Mouse (Mus musculus) heart, adult 8-10 months (tissue): ENCODE measurements at regions not wholly inside any gene's neighbourhood (a gene's known extent, or its start where the extent isn't known, plus 50 kb on each side); places are given as distances from the start of the nearest gene placed in this dataset.
A peak's percentile ranks its signal among the peaks of the same experiment; 100 is the strongest.

Experiments
- DNase-seq: peaks from one replicate; pipeline ENCODE4 v3.0.0; 2022; ENCODE audit warnings: low spot score

GRCm38 (mm10) chr9:46938628-46939027 lies 59.9 kb upstream of the Gm4791 start:
- no peak for DNase-seq

DNA sequence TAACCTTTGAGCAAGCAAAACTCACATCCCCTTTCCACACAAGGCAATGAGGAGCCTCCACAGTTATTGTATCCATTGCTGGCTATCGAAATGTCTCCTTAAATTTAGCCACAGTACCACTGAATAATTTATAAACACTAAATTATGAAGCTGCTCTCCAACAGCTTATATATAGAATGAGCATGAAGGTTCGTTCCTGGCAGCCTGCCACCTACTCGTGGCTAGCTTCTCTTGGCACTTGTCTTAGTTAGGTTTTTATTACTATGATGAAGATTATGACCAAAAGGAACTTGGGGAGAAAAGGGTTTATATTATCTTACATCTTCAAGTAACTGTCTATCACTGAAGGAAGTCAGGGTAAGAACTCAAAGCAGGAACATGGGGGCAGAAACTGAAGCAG lies 72.9 kb upstream of the Gm4791 start:
- no peak for DNase-seq

- DNase-seq: no peak
Measured at GRCm38 (mm10) chr9:46920081-46920480, 78.5 kb upstream of the Gm4791 start.

GRCm38 (mm10) chr9:46913238-46913637 lies 85.3 kb upstream of the Gm4791 start:
- DNase-seq: no peak

GRCm38 (mm10) chr9:46909412-46910013 lies 89.0 kb upstream of the Gm4791 start:
- no peak for DNase-seq

DNA sequence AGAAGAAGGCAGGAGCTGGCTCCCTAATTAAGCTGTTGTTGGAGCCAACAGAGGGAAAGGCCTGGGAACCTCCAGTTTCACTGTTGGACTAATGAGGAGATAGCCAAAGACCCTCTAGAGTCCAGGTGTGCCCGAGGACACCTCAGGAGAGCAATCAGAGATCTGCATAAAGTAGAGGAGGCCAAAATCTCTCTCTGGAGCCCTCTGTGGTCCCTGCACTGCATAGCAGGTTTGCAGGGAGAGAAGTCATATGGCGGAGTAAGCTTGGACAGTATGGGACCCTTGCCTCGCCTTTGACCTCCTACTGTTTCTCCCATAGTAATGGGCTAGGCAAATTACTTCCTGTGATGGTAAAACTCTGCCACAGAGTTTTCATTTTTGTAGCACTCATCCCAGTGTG lies 93.5 kb upstream of the Gm4791 start:
- no peak for DNase-seq

DNA sequence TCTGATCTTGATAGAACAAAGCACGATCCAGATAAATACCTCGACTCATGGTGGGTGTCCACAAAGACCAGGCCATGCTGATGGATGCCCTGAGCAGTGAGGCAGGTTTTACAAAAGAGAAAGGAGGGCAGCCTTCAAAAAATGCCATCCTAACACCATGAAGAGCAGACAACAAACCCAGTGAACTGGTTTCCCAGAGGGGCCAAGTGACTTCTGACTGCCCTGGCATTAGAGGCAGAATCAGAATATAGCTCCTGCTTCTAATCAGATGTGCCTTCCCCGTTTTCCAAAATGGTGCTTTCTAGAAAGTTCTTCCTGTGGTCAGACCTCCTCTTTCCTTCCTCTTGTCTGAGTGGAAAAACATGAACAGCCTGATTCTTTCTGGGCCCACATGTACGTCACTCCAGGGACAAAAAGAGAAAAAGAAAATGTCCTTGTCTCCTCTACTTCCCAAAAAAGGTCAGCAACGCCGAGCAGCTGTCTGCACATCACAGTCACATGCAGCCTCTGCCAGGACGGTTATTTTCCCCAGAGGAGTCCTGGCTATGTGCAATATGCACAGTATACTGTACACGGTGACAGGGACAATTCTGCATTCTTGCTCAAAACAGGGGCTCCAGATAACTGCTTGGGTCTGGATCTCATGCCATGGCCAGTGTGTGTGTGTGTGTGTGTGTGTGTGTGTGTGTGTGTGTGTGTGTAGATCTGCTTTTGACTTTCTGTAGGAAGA lies 94.9 kb upstream of the Gm4791 start:
- DNase-seq: peak; percentile 48

- no peak for DNase-seq
Measured at GRCm38 (mm10) chr9:46899283-46899682, 99.3 kb upstream of the Gm4791 start.

GRCm38 (mm10) chr9:46898120-46898519 lies 100.4 kb upstream of the Gm4791 start:
- no peak for DNase-seq

GRCm38 (mm10) chr9:46891829-46892228 lies 106.7 kb upstream of the Gm4791 start:
- DNase-seq: no peak

DNA sequence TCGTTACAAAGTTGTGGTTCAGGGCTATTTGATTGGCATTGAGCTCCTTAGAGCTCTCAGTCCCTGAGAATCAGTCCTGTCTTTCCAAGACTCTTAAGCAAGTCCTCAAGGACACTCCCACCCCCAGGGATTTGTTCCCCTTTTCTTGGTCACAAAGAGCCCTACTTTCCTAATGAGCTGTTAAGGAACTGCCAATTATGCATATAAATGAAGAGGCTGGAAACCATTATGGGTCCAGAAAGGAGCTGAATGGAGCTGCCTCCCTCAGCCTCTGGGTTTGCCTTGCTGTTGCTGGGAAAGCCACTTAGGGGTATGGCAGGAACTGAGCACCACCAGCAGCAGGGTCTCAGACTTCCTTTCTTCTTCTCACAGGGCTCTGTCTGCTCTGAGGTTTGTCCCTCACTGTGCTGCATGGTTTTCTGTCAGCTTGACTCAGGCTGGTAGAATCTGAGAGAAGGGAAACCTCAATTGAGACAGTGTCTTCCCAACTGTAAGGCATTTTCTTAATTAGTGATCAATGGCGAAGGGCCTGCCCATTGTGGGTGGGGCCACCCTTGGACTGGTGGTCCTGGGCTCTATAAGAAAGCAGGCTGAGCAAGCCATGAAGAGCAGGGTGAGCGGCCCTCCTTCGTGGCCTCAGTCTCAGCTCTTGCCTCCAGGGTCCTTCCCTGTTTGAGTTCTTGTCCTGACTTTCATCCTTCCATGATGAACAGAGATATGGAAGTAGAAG lies 108.4 kb upstream of the Gm4791 start:
- DNase-seq: no peak

DNA sequence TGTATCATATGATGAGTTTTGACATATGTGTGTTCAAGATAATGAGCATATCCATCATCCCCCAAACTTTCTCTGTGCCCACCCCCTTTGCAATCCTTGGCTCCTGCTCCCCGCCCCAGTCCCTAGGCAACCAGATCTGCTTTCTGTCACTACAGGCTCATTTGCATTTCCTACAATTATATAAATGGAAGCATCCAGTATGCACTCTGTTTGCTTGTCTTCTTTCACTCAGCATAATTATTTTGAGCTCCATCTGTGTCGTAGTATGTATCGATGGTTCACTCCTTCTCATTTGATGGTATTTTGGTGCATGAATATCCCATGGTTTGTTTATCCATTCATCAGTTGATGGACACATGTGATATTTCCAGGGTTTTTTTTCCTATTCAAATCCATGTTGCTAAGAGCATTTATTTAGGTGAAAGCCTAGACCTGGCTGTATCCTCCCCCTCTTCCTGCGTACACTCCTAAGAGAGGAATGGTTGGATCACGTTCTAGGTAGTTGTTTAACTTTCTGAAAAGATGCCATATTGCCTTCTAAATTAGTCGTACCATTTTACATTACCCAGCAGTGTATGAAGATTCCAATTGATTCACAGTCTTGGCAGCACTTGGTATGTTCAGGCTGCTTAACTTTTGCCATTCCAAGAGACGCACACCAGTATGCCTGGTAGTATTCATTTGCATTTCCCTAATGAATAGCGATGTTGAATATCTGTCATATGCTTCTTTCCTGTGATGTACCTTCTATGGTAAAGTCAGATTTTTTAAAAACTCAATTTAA lies 127.1 kb upstream of the Gm4791 start:
- DNase-seq: no peak

- DNase-seq: no peak
Measured at GRCm38 (mm10) chr9:46863934-46864333, 134.6 kb upstream of the Gm4791 start.

- no peak for DNase-seq
Measured at GRCm38 (mm10) chr9:46851753-46852152, 146.8 kb upstream of the Gm4791 start.

- DNase-seq: no peak
Measured at GRCm38 (mm10) chr9:46851336-46851735, 147.2 kb upstream of the Gm4791 start.

- DNase-seq: no peak
Measured at GRCm38 (mm10) chr9:46845276-46845675, 153.3 kb upstream of the Gm4791 start.

DNA sequence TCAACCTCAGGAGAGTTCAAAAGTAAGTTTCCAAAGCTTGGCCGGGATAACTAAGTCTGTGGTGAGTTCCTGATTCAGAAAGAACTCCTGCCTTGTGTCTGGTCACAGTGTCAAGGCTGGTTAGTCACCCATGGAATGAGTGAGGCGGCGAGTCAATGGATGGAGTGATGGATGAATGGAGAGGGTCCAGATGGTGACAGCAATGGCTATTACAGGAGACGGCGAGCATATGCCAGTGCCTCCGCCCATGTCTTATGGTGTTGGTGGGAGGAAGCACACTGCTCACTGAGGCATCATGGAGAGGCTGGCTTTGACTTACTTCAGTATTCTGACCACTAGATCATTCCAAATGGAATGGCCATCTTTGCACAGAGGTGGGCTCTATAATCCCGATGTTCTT lies 154.8 kb upstream of the Gm4791 start:
- no peak for DNase-seq

GRCm38 (mm10) chr9:46841571-46841970 lies 157.0 kb upstream of the Gm4791 start:
- DNase-seq: no peak

GRCm38 (mm10) chr9:46835261-46835660 lies 163.3 kb upstream of the Gm4791 start:
- DNase-seq: no peak

- no peak for DNase-seq
Measured at GRCm38 (mm10) chr9:46830746-46831560, 167.6 kb upstream of the Gm4791 start.

- DNase-seq: no peak
Measured at GRCm38 (mm10) chr9:46830316-46830715, 168.2 kb upstream of the Gm4791 start.
